Mouse (Mus musculus) heart, postnatal 36 days (tissue): ENCODE data around the gene Pecr. TPM values are rescaled to one million over a fixed set of nuclear protein-coding genes. Genes with fewer than 3 reads are reported as not detected.
A peak's percentile ranks its signal among the peaks of the same experiment; 100 is the strongest.

Source experiments
- DNase-seq, 2 experiments: peaks; one replicate each; pipeline ENCODE4 v3.0.0; 2021 to 2022
- intact Hi-C: fragments of 180-260 bp; cut with DNase I; formaldehyde crosslinking; loops from one replicate; pipeline ENCODE4 v1.15.1; 2025
- total RNA-seq, 2 experiments: library from RNA; stranded (reverse); gene quantifications; 2 replicates each; pipeline ENCODE4 v1.2.3; 2021

Pecr gene
- total RNA-seq: 10 to 100 TPM; 10.3 to 11.7 TPM

- peak; percentile 93 to 96 for DNase-seq
- intact Hi-C loops: loop anchor here (5.0 kb wide), 1 partner anchor 42 kb away; no protein-coding TSS in a partner anchor
Measured at GRCm38 (mm10) chr1:72283992-72284485, at the start of gene Pecr, which contains the start of gene Tmem169. TSS of gene Pecr (minus strand) at chr1:72284314. TSS of gene Tmem169 (plus strand) at chr1:72284369.

GRCm38 (mm10) chr1:72326162-72326821 is 42.2 kb upstream of the Pecr start:
- DNase-seq: peak in 1 of 2 experiments; percentile 14
- intact Hi-C loops: no loop called here

GRCm38 (mm10) chr1:72323248-72323647 is 39.1 kb upstream of the Pecr start:
- DNase-seq: no peak
- intact Hi-C loops: no loop called here

- intact Hi-C loops: no loop called here
- no peak for DNase-seq
Measured at GRCm38 (mm10) chr1:72320759-72321158, 36.6 kb upstream of the Pecr start.

DNA sequence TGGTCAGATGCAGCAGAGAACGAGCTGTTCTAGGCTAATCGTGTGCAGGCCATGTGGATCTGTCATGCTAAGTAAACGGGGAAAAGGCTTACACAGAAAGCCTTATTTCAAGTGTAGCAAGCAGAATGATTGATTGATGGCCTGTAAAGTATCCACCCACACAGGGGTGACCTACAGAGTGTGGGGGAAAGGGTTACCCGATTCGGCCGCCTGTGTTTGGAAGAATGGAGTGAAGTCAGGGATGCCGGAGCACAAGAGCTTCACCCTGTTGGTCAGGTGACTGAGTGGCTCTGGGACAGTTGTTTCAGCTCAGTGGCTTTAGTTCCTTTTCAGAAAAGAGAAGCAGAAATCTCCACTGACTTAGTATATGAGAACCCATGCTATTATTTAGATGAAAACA is 32.8 kb upstream of the Pecr start:
- intact Hi-C loops: no loop called here
- no peak for DNase-seq

- intact Hi-C loops: no loop called here
- no peak for DNase-seq
Measured at GRCm38 (mm10) chr1:72316409-72316808, 32.3 kb upstream of the Pecr start.

GRCm38 (mm10) chr1:72315447-72315846 is 31.3 kb upstream of the Pecr start:
- no peak for DNase-seq
- intact Hi-C loops: no loop called here

- DNase-seq: no peak
- intact Hi-C loops: loop anchor here (2.0 to 5.0 kb wide), 2 partner anchors 264 to 541 kb away; no protein-coding TSS in a partner anchor
Measured at GRCm38 (mm10) chr1:72313399-72314039, 29.4 kb upstream of the Pecr start.

- intact Hi-C loops: loop anchor here (2.0 to 5.0 kb wide), 2 partner anchors 264 to 542 kb away; no protein-coding TSS in a partner anchor
Measured at GRCm38 (mm10) chr1:72312701-72313398, 28.7 kb upstream of the Pecr start.

DNA sequence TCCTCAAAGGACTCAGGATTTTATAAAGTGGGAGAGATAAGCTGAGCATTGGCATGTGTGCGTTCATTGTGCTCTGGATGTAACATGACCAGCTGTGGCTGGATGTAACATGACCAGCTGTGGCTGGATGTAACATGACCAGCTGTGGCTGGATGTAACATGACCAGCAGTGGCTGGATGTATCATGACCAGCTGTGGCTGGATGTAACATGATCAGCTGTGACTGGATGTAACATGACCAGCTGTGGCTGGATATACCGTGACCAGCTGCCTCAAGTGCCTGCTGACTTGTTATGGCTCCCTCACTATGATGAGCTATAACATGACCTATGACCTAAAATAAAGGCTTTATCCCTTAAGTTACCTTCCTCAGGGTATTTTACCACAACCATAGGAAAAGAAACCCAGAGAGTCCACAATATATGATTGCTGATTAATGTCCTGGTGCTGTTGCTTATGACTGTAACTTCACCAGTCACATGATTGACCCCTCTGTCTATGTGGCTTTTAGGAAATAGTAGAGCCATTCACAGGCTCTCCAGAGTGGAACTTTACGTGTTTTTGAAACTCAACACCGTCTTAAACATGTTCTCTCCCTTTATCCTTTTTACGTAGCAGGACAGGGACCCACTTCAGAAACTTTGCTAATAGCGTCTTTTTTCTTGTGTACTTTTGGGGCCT is 25.8 kb upstream of the Pecr start:
- intact Hi-C loops: loop anchor here (5.0 kb wide), 2 partner anchors 267 to 407 kb away; no protein-coding TSS in a partner anchor
- DNase-seq: no peak

More at GRCm38 (mm10) chr1:72312701-72313398, 28.7 kb upstream of the Pecr start:
- no peak for DNase-seq

DNA sequence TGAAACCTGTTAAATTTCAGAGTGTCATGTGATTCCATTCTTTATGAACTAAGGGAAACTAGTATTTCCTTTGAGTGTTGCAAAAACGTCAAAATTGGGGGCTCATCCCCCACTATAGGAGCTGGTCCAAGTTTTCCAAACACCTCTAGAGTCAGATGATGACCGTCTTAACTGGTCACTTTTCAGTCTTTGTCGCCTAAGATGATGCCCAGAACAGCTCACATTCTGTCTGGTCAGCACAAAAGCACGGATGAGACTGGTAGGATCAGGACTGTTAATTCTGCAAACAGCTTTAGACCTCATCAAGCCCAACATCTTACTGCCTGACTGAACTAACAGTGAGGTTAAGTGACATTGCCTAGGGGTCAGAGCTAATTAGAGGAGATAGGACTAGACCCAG is 24.8 kb upstream of the Pecr start:
- DNase-seq: no peak
- intact Hi-C loops: loop anchor here (5.0 kb wide), 1 partner anchor 408 kb away; no protein-coding TSS in a partner anchor

DNA sequence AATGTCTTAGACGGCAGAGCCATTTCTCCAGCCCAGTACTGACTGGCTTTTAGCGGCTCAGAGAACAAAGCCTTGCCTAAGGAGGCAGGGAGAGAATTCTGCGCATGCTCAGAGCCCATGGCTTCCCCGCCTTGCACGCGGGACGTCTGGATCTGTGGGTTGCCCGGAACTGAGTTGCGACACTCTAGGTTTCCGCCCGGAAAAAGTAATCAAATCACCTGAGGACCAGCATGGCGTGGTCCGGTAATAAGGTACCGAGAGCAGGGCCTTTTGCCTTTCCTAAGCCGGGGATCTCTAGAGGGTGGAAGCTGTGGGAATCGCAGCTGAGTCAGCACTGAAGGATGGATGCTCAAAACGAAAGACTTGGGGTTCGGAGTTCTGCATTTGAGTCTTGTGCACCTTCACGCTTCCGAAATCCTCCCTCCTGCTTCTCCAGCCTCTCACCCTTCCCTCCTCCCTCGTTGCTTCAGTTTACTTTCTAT is 23.2 kb upstream of the Pecr start, which contains the start of gene Xrcc5:
Gene Xrcc5 (plus strand): TSS at position 105 of the 482 bp plus-strand sequence.
- intact Hi-C loops: loop anchor here (5.0 kb wide), 1 partner anchor 410 kb away; no protein-coding TSS in a partner anchor
- DNase-seq: peak; percentile 85

DNA sequence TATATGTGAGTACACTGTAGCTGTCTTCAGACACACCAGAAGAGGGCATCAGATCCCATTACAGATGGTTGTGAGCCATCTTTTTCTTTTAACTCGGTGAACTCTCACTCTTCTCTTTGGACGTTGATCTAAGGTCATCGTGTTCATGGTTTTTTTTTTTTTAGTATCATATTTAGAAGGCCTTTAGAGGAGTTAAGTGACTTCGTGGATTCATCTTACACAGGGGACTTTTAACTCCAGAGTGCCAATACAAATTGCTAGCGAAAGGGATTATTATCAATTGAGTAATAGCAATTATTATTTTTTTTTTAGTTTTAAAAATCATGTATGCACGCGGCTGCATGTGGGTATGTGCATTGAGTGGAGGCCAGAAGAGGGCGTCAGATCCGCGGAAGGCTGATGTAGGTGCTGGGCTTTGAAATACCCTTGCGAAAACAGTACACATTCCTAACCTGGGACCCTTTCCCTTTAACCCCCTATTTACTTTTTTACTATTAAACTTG is 22.6 kb upstream of the Pecr start:
- peak in 1 of 2 experiments; percentile 34 for DNase-seq
- intact Hi-C loops: loop anchor here (5.0 kb wide), 1 partner anchor 411 kb away; no protein-coding TSS in a partner anchor

DNA sequence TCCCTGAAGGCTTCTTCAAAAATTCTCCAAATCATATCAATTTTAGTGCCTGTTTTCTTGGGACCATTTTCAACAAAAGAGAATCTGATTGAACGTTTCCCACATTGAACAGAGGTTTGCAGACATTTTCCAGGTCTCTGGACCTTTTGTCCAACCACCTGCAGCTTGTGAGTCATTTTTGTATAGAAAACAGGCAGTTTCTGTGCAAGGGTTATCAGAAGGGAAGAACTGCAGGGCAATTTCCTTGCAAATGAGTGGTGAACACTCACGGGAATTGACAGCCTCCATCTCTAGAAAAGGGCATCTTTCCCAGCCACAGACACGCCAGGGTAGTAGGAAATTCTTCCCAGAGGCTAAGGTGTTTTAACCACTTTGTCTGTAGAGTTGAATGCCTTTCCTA is 22.1 kb upstream of the Pecr start:
- intact Hi-C loops: loop anchor here (5.0 kb wide), 1 partner anchor 411 kb away; no protein-coding TSS in a partner anchor
- no peak for DNase-seq

DNA sequence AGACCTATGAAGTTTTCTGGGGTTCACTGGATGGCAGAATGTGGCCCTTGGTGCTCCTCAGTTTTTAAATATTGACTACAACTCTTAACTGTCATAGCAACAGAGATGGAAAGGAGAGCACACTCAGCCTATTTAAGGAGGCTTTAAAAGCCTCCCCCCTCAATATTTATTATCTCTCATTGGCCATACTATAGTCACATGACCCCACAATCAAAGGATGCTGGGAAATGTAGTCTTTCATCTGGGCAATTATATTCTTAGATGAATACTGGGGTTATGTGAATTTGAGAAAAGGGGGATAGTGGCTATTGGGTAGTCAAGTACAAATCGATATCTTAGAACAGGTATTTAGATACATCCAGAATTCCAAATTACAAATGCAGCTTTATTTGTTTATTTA is 17.7 kb upstream of the Pecr start:
- DNase-seq: no peak
- intact Hi-C loops: no loop called here

- no peak for DNase-seq
- intact Hi-C loops: no loop called here
Measured at GRCm38 (mm10) chr1:72295746-72296145, 11.6 kb upstream of the Pecr start.

DNA sequence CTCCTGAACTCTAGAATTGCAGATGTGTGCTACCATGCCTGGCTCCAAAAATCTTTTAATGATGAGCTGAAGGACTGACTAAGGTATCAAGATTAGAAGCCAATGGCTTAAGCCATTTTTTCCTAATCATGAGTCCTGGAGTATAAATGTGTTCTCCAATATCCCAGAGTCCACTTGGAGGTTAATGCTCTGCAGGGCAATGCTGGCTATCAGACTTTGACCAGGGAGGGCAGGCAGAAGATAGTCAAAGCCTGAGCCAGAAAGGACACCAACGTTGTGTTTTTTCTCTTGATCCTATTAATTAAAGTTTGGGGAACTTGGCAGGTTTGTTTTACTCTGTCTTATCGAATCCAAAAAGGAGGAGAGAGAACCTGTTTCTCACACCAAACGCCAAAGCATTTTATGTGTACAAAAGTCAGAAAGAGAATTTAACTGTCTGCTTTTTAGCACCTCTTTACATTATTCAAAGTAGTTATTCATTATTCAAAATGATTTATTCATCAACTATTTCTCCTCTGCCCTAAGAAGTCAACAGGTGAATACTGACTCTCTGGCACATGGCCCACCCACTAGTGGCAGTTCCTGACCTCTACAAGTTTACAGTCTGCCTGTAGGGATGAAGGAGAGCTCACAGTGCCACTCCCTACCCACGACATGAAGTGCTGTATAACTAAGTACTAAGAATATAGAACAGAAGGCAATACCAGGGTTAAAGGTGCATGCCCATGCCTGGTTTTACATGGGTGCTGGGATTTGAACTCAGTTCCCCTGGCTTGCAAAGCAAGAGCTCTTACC is 10.0 kb upstream of the Pecr start:
- intact Hi-C loops: no loop called here
- no peak for DNase-seq

GRCm38 (mm10) chr1:72291925-72292324 is 7.8 kb upstream of the Pecr start:
- DNase-seq: no peak
- intact Hi-C loops: no loop called here

GRCm38 (mm10) chr1:72291421-72291820 is 7.3 kb upstream of the Pecr start:
- no peak for DNase-seq
- intact Hi-C loops: no loop called here
